Mouse (Mus musculus): ENCODE data around the gene Ddx23.

GRCm38 (mm10) chr15:98647308-98647707, 15.4 kb downstream of the Ddx23 start:
- TF ChIP-seq CTCF (IDR thresholded peaks at IDR 0.05; ENCODE audit: low read depth) (no peak), EP300 (optimal IDR thresholded peaks at IDR 0.05) (no peak)
